Mouse (Mus musculus) kidney, adult 2 months (tissue): ENCODE measurements around the gene Chga. TPM values are rescaled to one million over a fixed set of nuclear protein-coding genes. Genes with fewer than 3 reads are reported as not detected.

Experiments used
- DNase-seq: peaks from one replicate; pipeline ENCODE4 v3.0.0; 2021
- H3K27ac ChIP-seq: fragments of 200-500 bp; 2 replicates; pipeline ENCODE4 v1.5.1; 2012; ENCODE audit warnings: low read depth, low read length, control low read depth, inconsistent platforms; ENCODE audit not compliant: insufficient read depth
- H3K27me3 ChIP-seq: fragments of 200-500 bp; replicated peaks from 2 replicates; pipeline ENCODE4 v1.6.1; 2012; ENCODE audit warnings: mild to moderate bottlenecking, moderate library complexity, low read length, inconsistent platforms; ENCODE audit not compliant: control insufficient read depth, insufficient read depth
- H3K36me3 ChIP-seq: fragments of 200-500 bp; 2 replicates; pipeline ENCODE4 v1.6.1; 2012; ENCODE audit warnings: mild to moderate bottlenecking, moderate library complexity, low read length, inconsistent platforms; ENCODE audit not compliant: control insufficient read depth, insufficient read depth
- H3K4me1 ChIP-seq: fragments of 200-500 bp; 2 replicates; pipeline ENCODE4 v1.6.1; 2011; ENCODE audit warnings: low read length; ENCODE audit not compliant: control insufficient read depth, insufficient read depth
- H3K4me3 ChIP-seq: fragments of 200-500 bp; 2 replicates; pipeline ENCODE4 v1.5.1; 2011; ENCODE audit warnings: mild to moderate bottlenecking, low read depth, low read length, control low read depth; ENCODE audit not compliant: insufficient read depth
- CTCF ChIP-seq: fragments of 200-500 bp; conservative IDR thresholded peaks from 2 replicates; pipeline ENCODE4 v1.5.1; 2011; ENCODE audit warnings: low read depth, mild to moderate bottlenecking, control low read depth, low read length, moderate library complexity, mixed read lengths; ENCODE audit not compliant: insufficient read depth, insufficient read length
- POLR2A ChIP-seq: fragments of 200-500 bp; IDR thresholded peaks from one replicate; pipeline ENCODE4 v1.6.1; 2011; ENCODE audit warnings: low read depth, low read length, control low read depth
- WGBS: fragments of 180-500 bp; shearing (Covaris S2); methylation state at CpG from one replicate; pipeline ENCODE4 v1.1.7; 2018; 5-methylcytosine and 5-hydroxymethylcytosine counted together
- polyA plus RNA-seq: library from polyadenylated mRNA; depleted of rRNA; stranded (reverse); fragments of >200 nt; gene quantifications from 2 replicates; pipeline ENCODE4 v1.2.3, GENCODE M21; 2012

The Chga gene
- polyA plus RNA-seq, 1 experiment, result 1.2 TPM

DNA sequence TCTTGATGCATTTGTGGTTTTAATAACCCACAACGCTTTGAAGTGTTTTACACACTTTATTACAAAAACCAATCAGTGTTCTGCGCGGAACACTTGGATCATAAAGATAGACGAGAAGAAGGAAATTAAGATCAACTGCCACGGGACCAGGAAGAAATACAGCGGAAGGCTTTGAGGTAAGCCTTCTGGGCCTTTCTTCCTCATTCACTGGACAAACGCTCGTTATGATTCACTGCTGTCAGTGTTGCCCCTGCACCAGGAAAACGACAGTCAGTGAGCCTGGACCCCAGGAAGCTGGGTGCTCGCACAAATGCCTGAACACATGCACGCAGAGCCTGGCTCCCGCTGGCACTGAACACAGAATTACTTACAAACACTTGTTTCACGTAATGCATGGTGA lies 37.1 kb upstream of the Chga start:
- no peaks in the 10 kb centered on the region for H3K36me3 ChIP-seq
- H3K4me1 ChIP-seq, result no peaks in the 10 kb centered on the region; the same call in 1 of the 2 replicates
- no peak overlapping the region for H3K4me3 ChIP-seq
- DNase-seq, result no peak
- WGBS, result 75% methylated on average over 13 of the region's 13 CpGs
- TF ChIP-seq CTCF, result no peak
- TF ChIP-seq POLR2A, result no peak
- no peaks in the 10 kb centered on the region for H3K27me3 ChIP-seq
- no peak overlapping the region for H3K27ac ChIP-seq

DNA sequence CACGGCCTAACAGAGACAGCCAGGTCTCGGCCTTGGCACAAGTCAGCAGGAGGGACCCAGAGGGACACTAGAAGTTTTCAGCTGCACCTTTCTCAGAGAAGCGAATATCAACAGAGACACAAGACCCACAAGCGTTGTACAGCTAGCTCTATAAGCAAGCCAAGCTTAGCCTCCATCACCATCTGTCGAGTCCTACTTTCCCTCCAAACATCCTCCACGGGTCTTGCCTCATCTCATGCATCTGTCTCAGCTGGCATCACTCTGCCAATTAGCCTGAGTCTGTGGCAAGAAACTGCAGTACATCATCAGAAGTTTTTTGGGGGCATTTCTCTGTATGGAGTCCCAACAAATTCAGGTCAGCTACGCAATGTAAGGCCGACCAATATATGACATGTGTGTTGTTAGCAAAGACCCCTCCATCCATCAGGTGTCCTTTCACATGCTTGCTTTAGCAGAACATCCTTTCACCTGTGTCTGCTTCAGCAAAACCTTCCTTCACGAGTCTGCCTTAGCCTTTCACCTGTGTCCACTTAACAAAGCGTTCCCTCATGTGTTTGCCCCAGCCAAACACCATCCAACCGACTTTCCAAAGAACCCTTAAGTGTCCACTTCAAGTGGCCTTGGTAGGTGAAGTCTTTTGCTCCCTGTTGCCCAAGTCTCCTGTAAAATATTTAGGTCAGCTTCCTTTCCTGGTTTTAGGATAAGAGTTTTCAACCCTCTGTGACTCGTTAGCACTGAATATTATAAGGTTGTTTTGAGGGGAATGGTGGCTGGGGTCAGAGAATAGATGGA lies 34.6 kb upstream of the Chga start:
- no peaks in the 10 kb centered on the region for H3K27me3 ChIP-seq
- 90% methylated on average over 12 of the region's 12 CpGs for WGBS
- no peak overlapping the region for H3K27ac ChIP-seq
- no peaks in the 10 kb centered on the region; the same call in 1 of the 2 replicates for H3K4me1 ChIP-seq
- no peaks in the 10 kb centered on the region for H3K36me3 ChIP-seq
- DNase-seq, result no peak
- H3K4me3 ChIP-seq, result no peak overlapping the region
- no peak for TF ChIP-seq CTCF
- TF ChIP-seq POLR2A, result no peak

DNA sequence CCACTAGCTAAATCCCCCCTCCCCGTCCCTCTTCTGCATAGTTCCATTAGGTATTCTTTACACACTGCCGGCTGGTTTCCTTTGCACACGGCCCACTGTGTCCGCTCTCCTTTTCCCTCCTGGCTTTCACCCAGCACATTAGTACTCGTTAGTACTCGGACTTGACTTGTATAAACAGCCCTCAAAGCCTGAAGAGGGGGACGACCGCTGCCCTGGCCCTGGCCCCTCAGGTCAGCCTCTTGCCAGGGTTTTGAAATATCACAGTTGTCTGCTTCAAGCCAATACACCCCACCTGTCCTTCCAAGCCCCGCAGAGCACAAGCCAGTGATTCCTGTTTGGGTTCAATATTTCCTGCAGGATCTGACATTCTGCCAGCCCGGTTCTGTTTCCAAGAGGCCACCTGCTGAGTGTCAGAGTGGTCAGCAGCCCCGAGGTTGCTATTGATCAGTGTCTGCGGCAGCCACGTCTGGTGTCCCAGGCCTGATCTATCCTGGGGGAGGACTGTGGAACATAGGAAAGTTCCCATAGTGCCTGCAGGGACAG lies 32.9 kb upstream of the Chga start:
- Histone ChIP-seq H3K36me3 (no peaks in the 10 kb centered on the region), H3K4me3 (no peak overlapping the region), H3K4me1 (no peaks in the 10 kb centered on the region; the same call in 1 of the 2 replicates), H3K27ac (no peak overlapping the region), H3K27me3 (no peaks in the 10 kb centered on the region)
- peak; percentile 39 for DNase-seq
- WGBS, result 27% methylated on average over 13 of the region's 13 CpGs
- TF ChIP-seq CTCF (no peak), POLR2A (no peak)

DNA sequence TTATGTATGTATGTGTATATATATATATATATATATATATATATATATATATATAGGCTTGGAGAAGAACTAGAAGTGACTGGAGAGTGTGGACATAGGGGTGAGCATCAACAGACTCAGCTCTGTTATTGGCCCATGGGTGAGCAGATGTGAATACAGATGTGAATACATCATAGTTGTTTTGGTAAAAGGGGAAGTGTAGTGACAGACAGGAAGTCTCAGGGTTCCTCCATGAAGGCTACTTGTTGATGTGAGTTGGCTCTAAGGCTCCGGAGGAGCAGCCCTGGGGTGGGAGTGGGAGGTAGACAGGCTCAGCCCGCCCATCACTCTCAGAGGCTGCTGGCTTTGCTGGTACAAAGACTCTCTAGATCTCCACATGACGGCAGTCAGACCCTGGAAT lies 30.6 kb upstream of the Chga start:
- WGBS, result 57% methylated on average over 3 of the region's 3 CpGs

DNA sequence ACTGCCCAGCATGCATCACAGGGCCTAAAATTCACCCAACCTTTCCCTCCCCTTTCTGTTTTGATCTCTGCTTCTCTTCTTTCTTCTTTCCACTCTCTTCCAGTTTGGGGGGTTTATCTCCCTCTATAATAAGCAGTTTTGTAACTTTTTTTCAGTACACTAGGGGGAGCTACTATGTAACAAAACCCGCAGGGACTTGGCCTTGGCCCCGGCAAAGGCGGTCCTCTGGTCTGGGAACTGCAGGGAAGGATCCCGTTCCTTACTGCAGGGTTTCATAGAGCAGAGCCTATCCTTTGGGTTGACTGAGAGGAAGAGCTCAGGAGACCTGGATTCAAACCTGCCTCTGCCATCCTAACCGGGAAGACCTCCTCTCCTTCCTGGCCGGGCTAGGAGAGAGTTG lies 30.0 kb upstream of the Chga start:
- Histone ChIP-seq H3K36me3 (no peaks in the 10 kb centered on the region), H3K4me3 (no peak overlapping the region), H3K4me1 (no peaks in the 10 kb centered on the region; the same call in 1 of the 2 replicates), H3K27ac (no peak overlapping the region), H3K27me3 (no peaks in the 10 kb centered on the region)
- DNase-seq, result peak; percentile 55
- peak; percentile 51 for TF ChIP-seq CTCF
- no peak for TF ChIP-seq POLR2A
- WGBS, result 17% methylated on average over 6 of the region's 6 CpGs

More for the DNA sequence above, 30.6 kb upstream of the Chga start:
- Histone ChIP-seq H3K4me1 (no peaks in the 10 kb centered on the region; the same call in 1 of the 2 replicates), H3K27ac (no peak overlapping the region), H3K36me3 (no peaks in the 10 kb centered on the region), H3K27me3 (no peaks in the 10 kb centered on the region), H3K4me3 (no peak overlapping the region)
- no peak for DNase-seq
- TF ChIP-seq POLR2A, result no peak
- no peak for TF ChIP-seq CTCF

DNA sequence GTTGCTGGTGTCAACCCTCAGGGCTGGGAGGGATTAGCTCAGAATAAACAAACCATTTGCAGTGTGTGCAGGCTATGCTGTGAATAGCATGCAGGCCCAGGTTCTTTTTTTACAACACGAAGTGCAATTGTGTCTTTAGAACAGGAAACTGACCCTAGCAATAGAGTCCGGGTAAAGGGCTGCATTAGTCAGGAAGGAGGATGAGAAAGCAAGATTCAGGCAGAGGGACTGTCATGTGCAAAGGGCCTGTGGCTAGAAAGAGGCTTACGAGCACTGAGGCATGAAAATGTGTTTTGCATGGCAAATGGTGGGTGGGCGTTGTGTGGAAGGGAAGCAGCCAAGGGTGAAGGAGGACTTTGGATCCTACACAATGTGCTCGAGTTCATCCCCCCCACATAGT lies 26.8 kb upstream of the Chga start:
- H3K36me3 ChIP-seq, result no peaks in the 10 kb centered on the region
- H3K4me3 ChIP-seq, result no peak overlapping the region
- no peak for TF ChIP-seq POLR2A
- TF ChIP-seq CTCF, result no peak
- H3K27ac ChIP-seq, result no peak overlapping the region
- 64% methylated on average over 5 of the region's 5 CpGs for WGBS
- DNase-seq, result no peak
- H3K27me3 ChIP-seq, result no peaks in the 10 kb centered on the region
- no peaks in the 10 kb centered on the region for H3K4me1 ChIP-seq

DNA sequence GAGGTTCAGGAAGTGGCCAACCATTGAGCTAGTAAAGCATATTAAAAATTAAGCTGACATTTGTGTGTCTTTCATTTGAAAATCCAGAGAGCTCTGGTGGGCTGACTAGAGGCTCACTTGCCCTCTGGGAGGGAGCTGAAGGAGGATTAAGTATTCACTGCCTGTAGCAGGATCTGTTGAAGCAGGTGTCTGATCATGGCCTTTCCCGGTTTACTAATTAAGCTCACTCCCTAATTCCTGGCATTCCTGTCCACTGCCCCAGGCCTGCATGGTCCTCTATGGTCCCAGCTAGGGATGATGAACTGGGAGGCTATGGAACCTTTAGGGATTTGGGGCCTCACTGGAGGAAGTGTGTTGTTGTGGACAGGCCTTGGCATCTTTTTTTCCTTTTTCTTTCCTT lies 19.0 kb upstream of the Chga start:
- H3K36me3 ChIP-seq, result no peaks in the 10 kb centered on the region
- no peak overlapping the region for H3K4me3 ChIP-seq
- peak; percentile 75 for DNase-seq
- no peaks in the 10 kb centered on the region for H3K27me3 ChIP-seq
- WGBS, result 17% methylated on average over 1 of the region's 1 CpGs
- H3K27ac ChIP-seq, result no peak overlapping the region
- H3K4me1 ChIP-seq, result no peaks in the 10 kb centered on the region
- no peak for TF ChIP-seq POLR2A
